Mouse (Mus musculus): ENCODE results near the gene Stx12.
"Not testable (repeated sequence)": the region's sequence is repeated elsewhere in the genome, so short reads cannot be mapped to it uniquely, and the experiment has no call there.

Gene Stx12

DNA sequence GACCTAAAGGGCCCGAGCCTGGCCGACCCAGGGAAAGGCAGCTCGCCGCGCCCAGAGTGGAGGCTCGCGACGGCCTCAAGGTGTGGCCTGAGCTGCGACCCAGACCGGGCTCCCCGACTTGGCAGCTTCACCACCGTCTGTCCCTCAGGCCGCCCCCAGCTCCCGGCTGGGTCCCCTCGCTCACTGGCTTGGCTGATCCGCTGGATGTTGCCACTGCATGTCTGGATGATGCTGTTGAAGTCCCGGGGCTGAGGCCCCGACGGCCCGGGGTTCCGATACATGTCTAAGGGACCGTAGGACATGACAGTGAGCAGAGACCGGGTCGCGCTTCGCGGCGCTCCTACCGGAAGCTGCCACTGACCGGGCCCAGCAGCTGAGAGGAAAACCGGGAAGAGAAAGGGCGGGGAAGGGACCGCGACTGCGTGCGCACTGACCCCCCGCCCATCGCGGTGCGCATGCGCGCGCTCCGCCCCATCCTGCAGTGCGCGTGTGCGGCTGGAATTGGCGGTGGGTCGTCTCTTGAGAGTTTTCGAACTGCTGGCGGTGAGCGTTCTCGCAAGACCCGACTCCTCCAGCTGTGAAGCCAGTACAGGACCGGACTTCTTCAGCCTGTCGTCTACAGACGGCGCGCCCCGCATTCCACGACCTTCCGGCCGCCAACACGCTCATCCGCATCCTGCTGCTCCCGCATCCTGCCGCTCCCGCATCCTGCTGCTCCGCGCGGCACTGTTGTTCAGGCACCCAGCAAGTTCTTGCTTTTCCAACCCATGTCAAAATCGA, at the start of gene Stx12:
Stx12 (minus strand) TSS at position 446 of the 780 bp plus-strand sequence.
- peak; percentile 63 to 74 for DNase-seq (ENCODE audit: low spot score in 2 of 2)

GRCm38 (mm10) chr4:132932752-132933404, 48.6 kb upstream of the Stx12 start:
- no peak for DNase-seq (ENCODE audit: low spot score in 2 of 2)

- peak; percentile 51 to 68 for DNase-seq (ENCODE audit: low spot score in 2 of 2)
Observed at GRCm38 (mm10) chr4:132930784-132931183, 46.5 kb upstream of the Stx12 start.

- not testable (repeated sequence) for DNase-seq (ENCODE audit: low spot score in 2 of 2)
Observed at GRCm38 (mm10) chr4:132926520-132926919, 42.2 kb upstream of the Stx12 start.

- DNase-seq (ENCODE audit: low spot score in 2 of 2), result peak; percentile 99 to 100
Observed at GRCm38 (mm10) chr4:132922558-132923008, 38.3 kb upstream of the Stx12 start, which contains the start of gene Fam76a. Gene Fam76a (minus strand): TSS chr4:132922558.

- DNase-seq (ENCODE audit: low spot score in 2 of 2), result no peak
Observed at GRCm38 (mm10) chr4:132922061-132922530, 37.8 kb upstream of the Stx12 start.

- DNase-seq (ENCODE audit: low spot score in 2 of 2), result no peak
Observed at GRCm38 (mm10) chr4:132921488-132921887, 37.2 kb upstream of the Stx12 start.

- DNase-seq (ENCODE audit: low spot score in 2 of 2), result no peak
Observed at GRCm38 (mm10) chr4:132920171-132920570, 35.9 kb upstream of the Stx12 start.

DNA sequence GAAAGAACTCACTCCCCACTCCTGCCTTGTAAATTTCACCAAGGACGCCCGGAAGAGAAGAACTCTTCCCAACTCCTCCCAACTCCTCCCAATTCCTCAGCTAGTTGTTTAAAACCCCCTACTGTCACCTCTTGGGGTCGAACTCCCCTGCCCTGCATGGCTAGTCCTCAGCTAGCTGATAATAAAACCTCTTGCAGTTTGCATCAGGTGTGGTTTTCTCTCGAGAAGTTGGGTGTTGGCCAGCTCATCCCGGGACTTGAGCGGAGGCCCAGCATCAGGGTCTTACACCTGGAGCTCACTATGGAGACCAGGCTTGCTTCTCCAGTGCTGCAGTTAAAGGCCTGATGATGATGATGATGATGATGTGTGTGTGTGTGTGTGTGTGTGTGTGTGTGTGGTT, 34.2 kb upstream of the Stx12 start:
- DNase-seq (ENCODE audit: low spot score in 2 of 2), result not testable (repeated sequence)

DNA sequence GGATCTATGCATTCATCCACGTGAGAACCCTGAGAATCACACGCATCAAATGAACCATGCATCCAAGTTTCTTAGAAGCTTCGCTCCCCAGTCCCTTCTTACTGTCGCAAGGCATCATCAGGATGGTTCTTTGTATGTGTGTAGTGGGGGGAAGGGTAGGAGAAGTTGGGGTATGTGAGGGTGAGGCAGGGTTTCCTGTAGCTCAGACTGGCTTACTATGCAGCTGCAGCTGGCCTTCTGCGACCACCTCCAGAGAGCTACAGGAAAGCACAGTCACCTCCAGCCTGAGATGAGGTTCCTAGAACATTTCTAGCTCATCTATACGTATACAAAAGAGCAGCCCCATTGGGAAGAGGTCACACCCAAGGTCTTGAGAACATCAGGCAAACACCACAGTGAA, 27.8 kb upstream of the Stx12 start:
- DNase-seq (ENCODE audit: low spot score in 2 of 2), result no peak

GRCm38 (mm10) chr4:132905843-132906360, 21.6 kb upstream of the Stx12 start:
- no peak for DNase-seq (ENCODE audit: low spot score in 2 of 2)

DNA sequence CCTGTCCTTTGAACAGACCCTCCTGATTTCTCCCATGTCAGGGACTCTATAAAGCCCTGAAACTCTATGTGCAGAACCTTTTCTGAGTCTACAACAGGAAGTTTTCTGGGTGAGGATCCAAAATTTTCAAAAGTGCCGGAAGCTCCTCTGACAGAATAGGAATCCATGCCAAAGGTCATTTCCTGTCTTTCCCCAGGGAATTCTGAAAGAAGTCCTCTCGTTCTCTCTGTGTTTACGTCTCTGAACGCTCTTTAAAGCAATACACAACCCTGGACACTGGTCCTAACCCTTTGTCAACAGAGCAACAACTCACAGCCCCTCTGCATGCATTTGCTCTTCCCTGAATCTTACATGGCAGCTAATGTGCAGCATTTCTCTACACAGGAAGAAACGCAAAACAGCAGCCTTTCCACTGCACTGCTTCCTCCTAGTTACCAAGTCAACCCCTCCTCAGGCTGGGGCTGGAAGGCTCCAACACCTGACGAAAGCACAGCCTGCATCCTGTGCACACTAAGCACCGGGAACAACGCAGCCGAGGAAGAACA, 20.5 kb upstream of the Stx12 start:
- DNase-seq (ENCODE audit: low spot score in 2 of 2), result no peak

GRCm38 (mm10) chr4:132904071-132904470, 19.8 kb upstream of the Stx12 start:
- no peak for DNase-seq (ENCODE audit: low spot score in 2 of 2)

DNA sequence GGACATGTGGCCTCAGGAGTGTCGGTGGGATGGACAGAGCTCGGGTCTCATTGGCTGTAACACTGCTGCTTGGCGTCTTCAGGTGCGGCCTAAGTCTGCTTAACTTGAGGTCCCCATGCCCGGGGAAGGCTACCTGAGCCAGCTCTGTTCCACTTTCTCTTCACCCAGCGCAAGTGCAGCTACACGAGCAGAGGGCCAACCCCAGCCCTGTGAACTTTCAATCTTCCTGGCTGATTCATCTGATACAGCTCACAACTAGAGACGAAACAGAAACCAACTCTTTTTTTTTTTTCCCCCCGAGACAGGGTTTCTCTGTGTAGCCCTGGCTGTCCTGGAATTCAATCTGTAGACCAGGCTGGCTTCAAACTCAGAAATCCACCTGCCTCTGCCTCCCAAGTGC, 13.9 kb upstream of the Stx12 start:
- DNase-seq (ENCODE audit: low spot score in 2 of 2), result no peak

DNA sequence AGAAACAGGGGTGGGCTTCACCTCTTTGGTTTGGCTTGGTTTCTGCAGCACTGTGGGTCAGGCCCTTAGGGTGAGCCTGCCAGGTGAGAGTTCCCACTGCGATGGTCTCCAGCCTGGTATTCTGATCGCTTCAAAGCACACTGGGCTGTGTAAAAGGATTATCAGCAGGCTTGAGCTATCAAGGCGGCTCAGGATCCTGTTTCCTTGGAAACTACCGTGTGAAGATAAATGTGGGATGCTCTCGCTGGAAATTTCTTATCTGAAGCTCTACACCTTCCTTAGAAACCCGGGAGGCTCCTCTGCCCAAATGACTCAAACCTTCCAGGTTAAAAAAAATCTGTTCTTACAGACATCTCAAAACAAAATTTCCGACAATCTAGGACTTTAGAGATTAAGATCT, 10.1 kb upstream of the Stx12 start:
- DNase-seq (ENCODE audit: low spot score in 2 of 2), result no peak

- peak in 1 of 2 experiments; percentile 10 for DNase-seq (ENCODE audit: low spot score in 2 of 2)
Observed at GRCm38 (mm10) chr4:132884844-132885374, 600 bp upstream of the Stx12 start.

GRCm38 (mm10) chr4:132883561-132884063, 697 bp downstream of the Stx12 start:
- peak; percentile 12 to 48 for DNase-seq (ENCODE audit: low spot score in 2 of 2)

DNA sequence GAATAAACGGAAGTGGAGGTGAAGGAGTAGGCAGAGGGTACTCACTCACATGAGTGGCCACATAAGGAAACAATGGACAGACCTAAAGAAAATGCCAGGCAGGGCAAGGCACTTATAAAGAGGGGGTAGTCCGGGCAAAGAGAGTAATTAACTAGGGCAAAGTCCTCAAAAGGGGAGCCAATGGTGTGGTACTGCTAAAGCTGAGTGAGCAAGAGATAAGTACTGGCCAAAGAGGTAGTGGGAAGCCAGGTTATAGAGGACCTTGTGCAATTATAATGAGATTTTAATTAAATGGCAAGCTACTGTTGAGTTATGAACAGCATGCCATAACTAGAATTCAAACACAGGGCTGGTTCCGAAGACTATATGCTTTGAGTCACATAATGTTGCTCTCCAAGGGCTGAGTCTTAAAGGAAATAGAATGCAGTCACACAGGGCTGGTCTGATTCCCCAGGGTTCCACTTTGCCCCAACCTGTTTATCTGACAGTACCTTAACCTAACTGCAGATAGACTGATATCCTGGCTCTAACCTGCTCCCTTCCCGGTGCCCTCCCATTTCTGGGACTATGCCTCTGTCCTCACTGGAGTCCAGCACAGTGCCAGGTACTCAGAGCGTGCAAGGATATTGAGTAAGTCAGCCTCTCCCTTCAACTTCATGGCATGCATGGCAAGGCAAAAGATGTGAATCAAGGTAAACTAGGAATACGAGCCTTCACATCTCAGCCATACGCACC, 9.8 kb downstream of the Stx12 start:
- no peak for DNase-seq (ENCODE audit: low spot score in 2 of 2)

DNA sequence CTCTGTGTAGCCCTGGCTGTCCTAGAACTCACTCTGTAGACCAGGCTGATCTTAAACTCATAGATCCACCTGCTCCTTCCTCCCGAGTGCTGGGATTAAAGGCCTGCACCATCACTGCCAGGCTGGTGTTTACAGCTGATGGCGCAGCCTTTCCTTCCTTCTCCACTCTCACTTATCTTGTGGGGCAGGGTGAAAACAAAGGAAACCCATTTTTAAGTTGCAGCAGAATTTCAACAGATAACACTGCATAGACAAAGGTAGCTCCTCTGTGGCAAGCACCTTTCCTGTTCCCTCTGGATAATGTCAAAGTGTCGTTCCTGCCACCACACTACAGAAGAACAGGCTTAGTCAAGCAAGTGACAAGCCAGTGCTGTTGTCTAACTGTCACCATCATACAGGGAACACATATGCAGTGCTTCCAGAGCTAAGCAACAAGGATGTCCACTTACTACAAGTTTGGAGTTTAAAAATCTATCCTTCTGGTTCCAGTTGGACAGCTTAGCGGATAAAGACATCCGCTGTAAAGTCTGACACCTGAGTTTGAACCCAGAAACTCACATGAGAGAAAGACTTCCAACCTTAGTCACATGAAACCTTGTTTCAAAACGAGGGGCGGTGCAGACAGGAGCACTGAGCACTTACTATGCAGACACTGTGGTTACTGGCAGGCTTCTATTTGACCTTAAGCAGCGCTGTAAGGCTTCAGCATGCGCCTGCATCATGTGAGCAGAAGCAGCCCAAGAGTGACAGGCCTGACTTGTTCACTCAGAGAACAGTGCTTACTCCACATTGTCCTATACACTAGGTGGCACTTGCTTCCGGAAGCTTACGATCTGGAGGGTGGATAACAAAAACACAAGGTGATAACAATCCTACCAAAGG, 10.6 kb downstream of the Stx12 start:
- no peak for DNase-seq (ENCODE audit: low spot score in 2 of 2)

- DNase-seq (ENCODE audit: low spot score in 2 of 2), result no peak
Observed at GRCm38 (mm10) chr4:132871116-132871515, 13.2 kb downstream of the Stx12 start.

Measured in natural killer cell, adult 2 months (primary cell).